Mouse (Mus musculus): ENCODE data around the gene Slc17a7. TPM values are rescaled to one million over a fixed set of nuclear protein-coding genes. Genes with fewer than 3 reads are reported as not detected.

Slc17a7 gene
- polyA plus RNA-seq, 1 experiment from 2014 or later: 1.2 TPM

DNA sequence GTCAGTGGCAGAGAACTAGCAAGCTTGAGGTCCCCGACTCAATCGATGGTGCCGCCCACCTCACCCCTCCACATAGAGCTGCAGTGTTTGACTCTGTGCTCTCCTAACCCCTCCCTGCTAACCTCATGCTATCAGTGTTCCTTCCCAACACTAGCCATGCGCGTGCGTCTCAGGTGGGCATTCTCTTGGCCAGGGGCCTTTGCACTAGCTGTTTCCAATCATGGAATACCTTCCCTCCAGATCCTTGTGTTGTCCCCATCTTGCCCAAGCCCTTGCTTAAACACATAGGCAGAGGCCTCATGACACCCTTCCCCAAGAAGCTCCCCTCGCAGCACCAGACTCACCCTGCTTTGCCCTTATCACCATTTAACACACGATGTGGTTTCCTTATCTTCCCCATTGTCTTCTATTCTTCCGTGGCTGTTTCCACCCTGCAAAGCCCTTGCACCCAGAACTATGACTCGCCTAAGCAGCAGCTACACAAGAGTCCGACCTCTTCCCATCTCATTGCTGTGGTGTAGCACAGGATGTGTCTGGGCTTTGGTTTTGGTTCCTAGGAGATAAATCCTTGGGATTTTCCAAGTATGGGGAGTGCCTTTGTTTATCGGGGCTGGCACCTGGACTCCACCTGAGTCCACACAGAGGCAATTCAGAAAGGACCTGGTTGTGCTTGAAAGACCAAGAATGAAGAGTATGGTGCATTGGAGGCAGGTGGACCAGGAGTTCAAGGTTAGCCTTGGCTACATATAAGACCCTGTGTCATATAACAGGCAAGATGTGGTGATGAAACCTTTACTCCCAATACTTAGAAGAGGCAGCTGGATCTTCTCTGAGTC lies 26.4 kb upstream of the Slc17a7 start:
- no peaks in the 10 kb centered on the region for H3K9me3 ChIP-seq
- WGBS: 89% methylated on average over 12 of the region's 12 CpGs
- no peak overlapping the region for H3K4me3 ChIP-seq
- DNase-seq (ENCODE audit: extremely low spot score, low spot score): no peak
- H3K27me3 ChIP-seq (ENCODE audit: poor library complexity, severe bottlenecking): peaks cover 39% of the 10 kb centered on the region
- H3K36me3 ChIP-seq (replicated peaks): peaks cover 13% of the 10 kb centered on the region
- peaks cover 28% of the 10 kb centered on the region for H3K4me1 ChIP-seq
- peak overlapping the region; percentile 56; the same call in 1 of the 2 replicates for H3K27ac ChIP-seq

DNA sequence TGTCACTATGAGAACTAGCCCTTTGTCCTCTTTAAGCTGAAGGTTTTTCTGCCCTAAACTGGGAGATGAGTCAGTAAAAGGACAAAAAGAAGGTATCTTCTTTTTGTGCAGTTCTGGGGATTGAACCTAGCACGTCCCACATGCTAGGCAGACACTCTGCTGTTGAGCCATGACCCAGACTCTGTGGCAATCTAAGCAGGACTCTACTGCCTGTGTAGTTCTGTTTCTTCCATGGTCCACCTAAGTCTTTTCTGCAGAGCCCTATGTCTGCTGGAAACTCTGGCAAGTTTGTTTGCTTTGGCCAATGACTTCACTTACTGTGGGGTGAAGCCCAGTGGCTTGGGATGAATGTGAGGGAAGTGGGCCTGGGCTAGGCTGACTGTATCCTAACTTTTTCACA lies 25.3 kb upstream of the Slc17a7 start:
- WGBS: 81% methylated on average over 1 of the region's 1 CpGs

DNA sequence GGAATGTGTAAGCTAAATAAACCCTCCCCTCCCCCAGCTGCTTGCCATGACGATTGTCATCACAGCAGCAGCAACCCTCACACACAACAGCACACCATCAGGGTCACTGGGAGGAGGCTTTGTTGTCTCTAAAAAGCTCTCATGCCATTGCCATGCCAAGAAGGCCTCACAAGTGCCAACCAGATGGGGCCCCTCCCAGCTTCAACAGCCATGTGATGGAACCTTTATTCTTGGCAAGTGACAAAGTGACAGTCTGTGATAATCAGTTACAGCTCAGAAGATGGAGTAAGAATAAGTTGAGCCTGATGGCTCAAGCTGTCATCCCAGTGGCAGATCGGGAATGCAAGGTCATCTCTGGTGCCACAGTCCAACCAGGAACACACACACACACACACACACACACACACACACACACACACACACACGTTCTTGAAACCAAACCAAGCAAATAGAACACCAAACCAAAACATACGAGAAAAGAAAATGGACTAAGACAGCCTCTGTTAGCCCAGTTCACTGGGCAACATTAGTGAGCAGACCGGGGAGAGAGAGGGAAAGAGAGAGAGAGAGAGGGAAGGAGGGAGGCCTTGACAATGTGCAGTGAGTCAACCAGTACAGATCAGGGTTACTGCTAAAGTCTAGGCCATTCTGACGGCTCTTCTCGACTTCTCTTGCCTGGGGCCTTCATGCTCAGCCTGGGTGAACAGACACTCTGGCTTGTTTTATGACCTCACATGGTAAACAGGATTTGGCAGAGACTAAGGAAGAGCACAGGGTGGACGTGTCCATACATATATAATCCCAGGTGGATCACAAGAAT lies 23.6 kb upstream of the Slc17a7 start:
- no peak overlapping the region for H3K27ac ChIP-seq
- H3K36me3 ChIP-seq (replicated peaks): peaks cover 40% of the 10 kb centered on the region
- H3K4me3 ChIP-seq: no peak overlapping the region
- no peaks in the 10 kb centered on the region for H3K9me3 ChIP-seq
- 81% methylated on average over 8 of the region's 8 CpGs for WGBS
- DNase-seq (ENCODE audit: extremely low spot score, low spot score): no peak
- peaks cover 26% of the 10 kb centered on the region for H3K27me3 ChIP-seq (ENCODE audit: poor library complexity, severe bottlenecking)
- H3K4me1 ChIP-seq: peaks cover 13% of the 10 kb centered on the region

More for the DNA sequence above, 25.3 kb upstream of the Slc17a7 start:
- no peaks in the 10 kb centered on the region for H3K9me3 ChIP-seq
- no peak overlapping the region for H3K4me3 ChIP-seq
- peaks cover 39% of the 10 kb centered on the region for H3K27me3 ChIP-seq (ENCODE audit: poor library complexity, severe bottlenecking)
- H3K27ac ChIP-seq: 0 out of 2 replicates have a peak overlapping the region, but pooled peaks have one; percentile 20
- DNase-seq (ENCODE audit: extremely low spot score, low spot score): no peak
- peaks cover 28% of the 10 kb centered on the region for H3K4me1 ChIP-seq
- peaks cover 22% of the 10 kb centered on the region for H3K36me3 ChIP-seq (replicated peaks)

DNA sequence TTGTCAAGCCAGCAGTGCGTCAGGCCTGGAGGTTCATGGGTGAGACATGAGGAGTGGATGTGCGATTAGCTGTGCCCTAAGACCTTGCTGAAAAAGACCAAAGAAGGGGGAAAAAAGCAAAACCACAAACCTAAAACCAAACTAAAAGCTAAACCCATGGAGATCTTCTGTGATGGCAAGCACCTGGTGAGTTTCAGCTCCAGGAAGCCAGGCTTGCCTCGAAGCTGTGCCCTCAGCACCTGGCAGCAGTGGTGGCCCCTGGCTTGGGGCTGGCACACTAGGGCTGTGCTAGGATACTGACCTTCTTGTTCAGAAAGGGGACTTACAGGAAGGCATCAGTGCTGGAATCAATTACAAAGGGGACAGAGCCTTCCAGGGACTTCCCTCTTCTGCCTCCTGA lies 22.4 kb upstream of the Slc17a7 start:
- no peaks in the 10 kb centered on the region for H3K9me3 ChIP-seq
- DNase-seq (ENCODE audit: extremely low spot score, low spot score): no peak
- WGBS: 89% methylated on average over 3 of the region's 3 CpGs
- H3K4me1 ChIP-seq: peaks cover 3% of the 10 kb centered on the region
- peaks cover 15% of the 10 kb centered on the region for H3K27me3 ChIP-seq (ENCODE audit: poor library complexity, severe bottlenecking)
- H3K27ac ChIP-seq: no peak overlapping the region
- H3K4me3 ChIP-seq: no peak overlapping the region
- H3K36me3 ChIP-seq (replicated peaks): peaks cover 52% of the 10 kb centered on the region

DNA sequence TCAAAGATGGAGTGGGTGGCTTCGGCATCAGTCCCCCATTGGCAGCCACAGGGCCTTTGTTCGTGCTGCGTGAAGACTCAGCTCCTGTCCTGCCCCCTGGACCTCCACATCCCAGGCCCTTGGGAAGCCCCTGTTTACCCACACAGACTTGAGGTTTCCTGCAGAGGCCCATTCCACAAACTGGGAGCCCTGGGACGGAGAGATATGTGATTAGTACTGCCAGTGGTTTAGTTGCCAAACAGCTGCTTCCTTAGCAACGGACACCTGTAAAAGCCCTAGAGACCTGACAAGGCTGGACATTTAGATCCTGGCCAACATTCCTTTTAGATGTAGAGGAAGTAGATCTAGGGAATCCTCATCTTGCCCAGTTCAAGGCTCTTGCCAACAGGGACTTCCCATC lies 21.8 kb upstream of the Slc17a7 start:
- Histone ChIP-seq H3K4me3 (no peak overlapping the region), H3K27ac (no peak overlapping the region), H3K36me3 (replicated peaks) (peaks cover 56% of the 10 kb centered on the region), H3K4me1 (no peaks in the 10 kb centered on the region), H3K27me3 (ENCODE audit: poor library complexity, severe bottlenecking) (peaks cover 10% of the 10 kb centered on the region), H3K9me3 (no peaks in the 10 kb centered on the region)
- no peak for DNase-seq (ENCODE audit: extremely low spot score, low spot score)
- 88% methylated on average over 5 of the region's 5 CpGs for WGBS

DNA sequence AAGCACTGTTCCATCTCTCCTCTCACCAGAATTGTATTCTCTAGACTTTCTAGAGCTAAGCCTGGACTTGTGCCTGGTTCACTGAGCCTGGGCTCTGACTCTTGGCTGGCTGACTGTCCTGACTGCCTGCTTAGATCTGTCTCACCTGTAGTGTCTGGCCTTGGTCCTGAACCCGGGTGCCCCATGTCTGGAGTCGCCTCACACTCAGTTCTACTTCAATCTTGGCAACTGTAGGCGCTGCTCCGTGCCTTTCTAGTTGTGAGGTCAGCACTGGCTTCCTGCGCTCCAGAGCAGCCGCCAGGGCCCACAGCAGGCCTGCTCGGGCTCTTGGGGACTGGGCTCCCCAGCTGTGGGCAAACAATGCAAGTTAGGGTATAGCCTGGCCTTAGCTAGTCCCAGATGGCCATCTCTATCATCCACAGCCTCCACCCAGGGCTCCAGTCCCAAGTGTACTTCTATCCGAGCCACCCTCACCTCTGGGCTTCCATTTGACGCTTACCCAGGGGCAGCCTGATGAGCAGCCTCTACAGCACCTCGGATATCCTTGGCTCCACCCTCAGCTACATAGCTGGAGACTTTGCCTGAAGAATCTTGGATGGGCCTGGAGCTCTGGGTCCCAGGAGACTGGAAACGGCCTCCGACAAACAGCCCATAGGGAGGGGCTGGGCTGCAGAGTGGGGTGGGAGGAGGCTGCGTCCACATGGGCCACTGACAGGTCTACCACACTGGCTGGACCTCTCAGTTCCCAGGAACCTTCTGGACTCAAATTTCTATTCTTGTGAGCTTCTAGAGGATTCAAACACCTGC lies 19.2 kb upstream of the Slc17a7 start:
- H3K27me3 ChIP-seq (ENCODE audit: poor library complexity, severe bottlenecking): no peaks in the 10 kb centered on the region
- no peak overlapping the region for H3K27ac ChIP-seq
- WGBS: 91% methylated on average over 13 of the region's 13 CpGs
- H3K4me3 ChIP-seq: no peak overlapping the region
- peaks cover 71% of the 10 kb centered on the region for H3K36me3 ChIP-seq (replicated peaks)
- H3K9me3 ChIP-seq: no peaks in the 10 kb centered on the region
- no peak for DNase-seq (ENCODE audit: extremely low spot score, low spot score)
- H3K4me1 ChIP-seq: peaks cover 5% of the 10 kb centered on the region

DNA sequence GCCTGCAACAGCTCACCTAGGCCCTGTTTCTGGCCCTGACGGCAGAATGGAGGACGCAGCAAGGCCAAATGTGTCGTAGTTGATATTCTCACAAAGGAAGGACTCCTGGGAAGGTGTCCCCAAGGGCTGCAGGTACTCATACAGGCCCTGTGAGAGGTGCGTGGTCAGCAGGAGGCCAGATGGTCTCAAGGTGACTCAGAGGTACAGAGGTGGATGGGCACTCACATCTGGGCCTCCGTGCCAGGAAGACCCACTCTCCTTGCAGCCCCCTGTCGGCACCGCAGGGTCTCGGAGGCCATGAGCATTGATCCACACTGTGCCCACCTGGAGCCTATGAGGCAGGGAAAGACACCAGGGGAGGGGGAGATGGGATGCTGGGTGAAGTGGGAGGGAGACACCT lies 18.3 kb upstream of the Slc17a7 start:
- WGBS: 97% methylated on average over 8 of the region's 8 CpGs
- no peak overlapping the region for H3K4me3 ChIP-seq
- H3K36me3 ChIP-seq (replicated peaks): peaks cover 71% of the 10 kb centered on the region
- H3K9me3 ChIP-seq: no peaks in the 10 kb centered on the region
- no peak for DNase-seq (ENCODE audit: extremely low spot score, low spot score)
- no peaks in the 10 kb centered on the region for H3K27me3 ChIP-seq (ENCODE audit: poor library complexity, severe bottlenecking)
- peaks cover 14% of the 10 kb centered on the region for H3K4me1 ChIP-seq
- H3K27ac ChIP-seq: 0 out of 2 replicates have a peak overlapping the region, but pooled peaks have one; percentile 20

DNA sequence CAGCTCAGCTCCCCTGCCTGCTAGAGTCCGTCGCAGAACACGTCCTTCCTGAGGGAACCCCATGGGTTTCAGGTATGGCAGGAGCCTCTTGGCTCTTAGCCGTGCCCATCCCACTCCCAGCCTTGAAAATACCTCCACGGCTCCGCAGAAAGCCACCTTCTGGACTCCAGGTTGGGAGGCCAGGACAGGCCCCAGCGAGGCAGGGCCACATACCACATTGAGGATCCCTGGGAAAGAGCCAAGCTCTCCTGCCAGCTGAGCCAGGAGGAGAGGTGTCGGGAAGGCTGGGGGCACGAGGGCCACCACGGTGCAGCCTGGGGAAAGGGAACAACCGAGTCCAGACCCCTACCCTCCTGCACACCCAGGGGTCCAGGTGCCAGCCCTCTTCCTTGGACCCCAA lies 16.5 kb upstream of the Slc17a7 start:
- Histone ChIP-seq H3K4me3 (no peak overlapping the region), H3K4me1 (peaks cover 27% of the 10 kb centered on the region), H3K36me3 (replicated peaks) (peaks cover 60% of the 10 kb centered on the region), H3K27ac (no peak overlapping the region), H3K9me3 (no peaks in the 10 kb centered on the region), H3K27me3 (ENCODE audit: poor library complexity, severe bottlenecking) (no peaks in the 10 kb centered on the region)
- 90% methylated on average over 11 of the region's 11 CpGs for WGBS
- no peak for DNase-seq (ENCODE audit: extremely low spot score, low spot score)

DNA sequence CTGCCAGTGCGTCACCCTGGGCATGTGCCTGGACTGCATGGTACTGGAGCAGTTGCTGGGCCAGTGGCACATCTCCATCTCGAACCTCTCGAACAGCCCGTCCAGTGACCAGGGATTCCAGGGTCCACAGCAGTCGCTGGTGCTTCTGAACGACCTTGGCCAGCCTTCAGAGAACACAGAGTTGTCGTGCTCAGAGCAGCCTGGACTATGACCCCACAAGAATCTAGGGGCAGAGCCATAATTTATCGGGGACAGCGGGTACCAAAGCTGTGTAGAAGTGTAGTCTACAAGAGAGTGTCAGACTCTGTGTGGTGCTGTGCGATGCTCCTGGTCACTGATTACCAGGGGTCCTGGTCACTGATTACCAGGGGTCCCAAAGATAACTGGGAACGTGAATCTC lies 15.8 kb upstream of the Slc17a7 start:
- H3K27ac ChIP-seq: no peak overlapping the region
- WGBS: 93% methylated on average over 11 of the region's 11 CpGs
- DNase-seq (ENCODE audit: extremely low spot score, low spot score): no peak
- H3K9me3 ChIP-seq: no peaks in the 10 kb centered on the region
- peaks cover 53% of the 10 kb centered on the region for H3K36me3 ChIP-seq (replicated peaks)
- no peaks in the 10 kb centered on the region for H3K27me3 ChIP-seq (ENCODE audit: poor library complexity, severe bottlenecking)
- H3K4me1 ChIP-seq: peaks cover 27% of the 10 kb centered on the region
- H3K4me3 ChIP-seq: no peak overlapping the region

DNA sequence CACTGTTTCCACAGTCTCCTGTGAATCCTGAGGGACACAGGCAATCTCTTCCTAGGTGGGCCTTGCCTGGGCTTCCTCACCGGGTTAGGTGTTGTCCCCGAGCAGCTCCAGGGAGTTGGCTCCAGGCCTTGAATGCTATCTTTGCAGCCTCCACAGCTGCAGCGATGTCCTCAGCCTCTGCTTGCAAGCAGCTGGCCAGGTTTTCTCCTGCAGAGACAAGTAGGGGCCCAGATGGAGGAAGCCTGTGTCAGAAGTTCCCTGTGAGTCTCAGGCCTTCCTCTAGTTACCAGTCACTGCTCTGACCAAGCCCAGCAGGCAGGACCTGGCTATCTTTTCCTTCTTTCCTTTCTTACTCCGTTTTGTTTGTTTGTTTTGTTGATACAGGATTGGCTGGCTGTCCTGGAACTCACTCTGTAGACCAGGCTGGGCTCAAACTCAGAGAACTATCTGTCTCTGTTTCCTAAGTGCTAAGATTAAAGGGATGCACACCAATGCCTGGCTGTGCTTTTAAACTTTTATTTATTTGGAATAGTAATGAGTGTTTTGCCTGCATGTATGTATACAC lies 15.1 kb upstream of the Slc17a7 start:
- no peaks in the 10 kb centered on the region for H3K27me3 ChIP-seq (ENCODE audit: poor library complexity, severe bottlenecking)
- H3K9me3 ChIP-seq: no peaks in the 10 kb centered on the region
- peaks cover 32% of the 10 kb centered on the region for H3K4me1 ChIP-seq
- H3K27ac ChIP-seq: no peak overlapping the region
- H3K36me3 ChIP-seq (replicated peaks): peaks cover 47% of the 10 kb centered on the region
- DNase-seq (ENCODE audit: extremely low spot score, low spot score): no peak
- no peak overlapping the region for H3K4me3 ChIP-seq
- 68% methylated on average over 4 of the region's 4 CpGs for WGBS

DNA sequence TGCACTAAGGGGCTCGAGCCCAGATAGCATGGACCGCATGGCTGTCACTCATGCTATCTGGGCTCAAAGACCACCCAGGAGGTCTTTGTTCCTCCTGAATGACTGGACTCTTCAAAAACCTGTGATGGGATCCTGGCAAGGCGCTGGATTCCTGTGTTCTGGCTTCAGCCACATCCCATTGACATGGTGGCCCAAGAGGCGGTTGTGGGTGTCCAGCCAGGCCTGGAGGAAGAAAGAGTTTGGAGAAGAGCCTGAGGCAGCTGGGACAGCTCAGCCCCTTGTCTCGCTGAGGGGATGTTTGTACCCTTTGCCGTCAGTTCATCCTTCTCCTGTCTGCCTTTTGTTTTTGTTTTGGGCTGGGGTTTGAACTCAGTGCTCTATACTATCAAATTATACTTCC lies 14.2 kb upstream of the Slc17a7 start:
- WGBS: 46% methylated on average over 6 of the region's 6 CpGs
- no peaks in the 10 kb centered on the region for H3K27me3 ChIP-seq (ENCODE audit: poor library complexity, severe bottlenecking)
- H3K4me1 ChIP-seq: peaks cover 35% of the 10 kb centered on the region
- H3K9me3 ChIP-seq: no peaks in the 10 kb centered on the region
- peak overlapping the region; percentile 63 for H3K27ac ChIP-seq
- no peak overlapping the region for H3K4me3 ChIP-seq
- H3K36me3 ChIP-seq (replicated peaks): peaks cover 37% of the 10 kb centered on the region
- DNase-seq (ENCODE audit: extremely low spot score, low spot score): no peak

DNA sequence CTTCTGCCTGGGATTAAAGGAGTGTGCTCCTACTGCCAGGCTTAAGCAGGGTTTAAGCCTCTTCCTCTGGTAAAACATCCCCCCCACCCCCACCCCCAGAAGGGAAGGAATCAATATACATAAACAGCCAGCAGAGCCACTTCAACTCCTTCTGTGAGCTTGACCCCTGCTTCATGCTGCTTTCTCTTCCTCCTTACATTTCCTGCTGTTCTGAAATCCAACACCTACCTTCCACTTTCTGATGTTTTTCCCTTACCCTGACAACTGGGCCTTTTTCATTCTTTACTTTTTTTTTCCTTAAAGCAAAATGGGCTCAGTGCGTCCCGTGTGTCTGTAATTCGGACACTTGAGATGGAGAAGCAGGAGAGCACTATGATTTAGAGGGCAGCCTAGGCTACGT lies 13.4 kb upstream of the Slc17a7 start:
- peak overlapping the region; percentile 52; the same call in 1 of the 2 replicates for H3K27ac ChIP-seq
- no peak overlapping the region for H3K4me3 ChIP-seq
- WGBS: 71% methylated on average over 4 of the region's 4 CpGs
- peaks cover 43% of the 10 kb centered on the region for H3K4me1 ChIP-seq
- no peaks in the 10 kb centered on the region for H3K9me3 ChIP-seq
- DNase-seq (ENCODE audit: extremely low spot score, low spot score): no peak
- H3K27me3 ChIP-seq (ENCODE audit: poor library complexity, severe bottlenecking): no peaks in the 10 kb centered on the region
- peaks cover 30% of the 10 kb centered on the region for H3K36me3 ChIP-seq (replicated peaks)
